Mouse (Mus musculus) testis, postnatal 14 days (tissue): ENCODE measurements around the gene Thap11.
A peak's percentile ranks its signal among the peaks of the same experiment; 100 is the strongest.

ENCODE experiments used
- DNase-seq: peaks from one replicate; pipeline ENCODE4 v3.0.0; 2021; ENCODE audit warnings: low spot score

Gene Thap11

GRCm38 (mm10) chr8:105852146-105852729 lies 2.7 kb upstream of the Thap11 start:
- peak; percentile 32 for DNase-seq

- no peak for DNase-seq
Observed at GRCm38 (mm10) chr8:105853178-105853577, 1.8 kb upstream of the Thap11 start, which contains the start of gene Cenpt. Gene Cenpt (minus strand): TSS chr8:105853278.

GRCm38 (mm10) chr8:105854303-105854702 lies 629 bp upstream of the Thap11 start:
- DNase-seq: no peak

GRCm38 (mm10) chr8:105855248-105856167 lies 576 bp downstream of the Thap11 start:
- DNase-seq: peak; percentile 51

- DNase-seq: no peak
Observed at GRCm38 (mm10) chr8:105856168-105856835, 1.4 kb downstream of the Thap11 start.

- no peak for DNase-seq
Observed at GRCm38 (mm10) chr8:105858495-105858894, 3.6 kb downstream of the Thap11 start.

GRCm38 (mm10) chr8:105859314-105859713 lies 4.4 kb downstream of the Thap11 start:
- no peak for DNase-seq

- DNase-seq: peak; percentile 97
Observed at GRCm38 (mm10) chr8:105860143-105860981, 5.4 kb downstream of the Thap11 start, which contains the start of gene Nutf2. Gene Nutf2 (plus strand): TSS chr8:105860580.

GRCm38 (mm10) chr8:105861951-105862350 lies 7.0 kb downstream of the Thap11 start:
- no peak for DNase-seq

GRCm38 (mm10) chr8:105866364-105867029 lies 11.6 kb downstream of the Thap11 start:
- DNase-seq: no peak

GRCm38 (mm10) chr8:105874301-105874700 lies 19.4 kb downstream of the Thap11 start:
- no peak for DNase-seq

GRCm38 (mm10) chr8:105880754-105881520 lies 26.0 kb downstream of the Thap11 start, which contains the start of gene Edc4:
Gene Edc4 (plus strand): TSS chr8:105880881.
- DNase-seq: peak; percentile 88

GRCm38 (mm10) chr8:105889756-105890465 lies 35.0 kb downstream of the Thap11 start:
- no peak for DNase-seq

- DNase-seq: no peak
Observed at GRCm38 (mm10) chr8:105890870-105891269, 35.9 kb downstream of the Thap11 start.

- no peak for DNase-seq
Observed at GRCm38 (mm10) chr8:105892432-105892831, 37.5 kb downstream of the Thap11 start.

- peak; percentile 78 for DNase-seq
Observed at GRCm38 (mm10) chr8:105893339-105893738, 38.4 kb downstream of the Thap11 start, which contains the start of gene Nrn1l. Gene Nrn1l (plus strand): TSS chr8:105893567.

- DNase-seq: no peak
Observed at GRCm38 (mm10) chr8:105897801-105898480, 43.0 kb downstream of the Thap11 start.

GRCm38 (mm10) chr8:105900180-105900940 lies 45.4 kb downstream of the Thap11 start, which contains the start of gene Pskh1:
Gene Pskh1 (plus strand): TSS chr8:105900441.
- peak; percentile 93 for DNase-seq
